Mouse (Mus musculus): ENCODE measurements around the gene Esrra. TPM values are rescaled to one million over a fixed set of nuclear protein-coding genes. Genes with fewer than 3 reads are reported as not detected.
A peak's percentile ranks its signal among the peaks of the same experiment; 100 is the strongest.
"Not testable (repeated sequence)": the region's sequence is repeated elsewhere in the genome, so short reads cannot be mapped to it uniquely, and the experiment has no call there.

Gene Esrra
- total RNA-seq, 2 experiments from 2014 or later: 146 to 156 TPM

DNA sequence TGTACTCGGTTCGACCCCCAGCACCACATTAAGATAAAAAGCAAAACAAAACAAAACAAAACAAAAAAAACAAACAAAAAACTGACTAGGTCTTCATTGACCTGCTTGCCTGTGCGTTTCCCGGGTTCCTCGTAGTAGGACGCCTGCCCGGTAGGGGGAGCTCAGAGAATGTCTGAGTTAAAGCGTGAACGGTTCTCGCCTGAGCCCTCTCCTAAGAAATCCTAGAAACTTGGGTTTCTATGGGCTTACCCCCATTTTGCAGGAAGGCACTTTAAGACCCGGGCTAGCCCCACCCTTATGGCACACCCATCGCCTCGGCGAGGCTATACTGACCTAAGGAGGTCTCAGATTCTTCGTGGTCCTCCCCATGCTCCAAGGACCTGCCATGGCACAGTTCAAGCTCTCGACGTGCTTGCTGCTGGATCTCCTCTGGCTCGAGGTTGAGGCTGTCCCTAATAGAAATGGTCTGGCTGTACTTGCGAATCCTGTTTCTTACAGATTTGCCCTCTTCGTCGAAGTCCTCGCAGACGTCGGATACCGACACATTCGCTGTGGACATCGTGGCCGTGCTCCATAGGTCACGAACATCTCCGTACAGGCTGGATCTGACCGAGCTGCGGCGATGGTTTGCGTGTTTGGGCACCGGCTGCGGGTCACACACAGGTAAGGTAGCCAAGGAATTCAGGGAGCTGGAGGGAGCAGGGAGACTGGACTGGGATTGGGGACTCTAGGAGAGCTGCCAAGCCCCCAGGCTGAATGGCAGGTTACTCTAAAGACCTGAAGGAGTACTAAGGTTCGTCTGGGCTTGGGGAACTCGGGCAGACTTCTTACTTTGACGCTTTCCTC is 3.1 kb upstream of the Esrra start:
- DNase-seq (ENCODE audit: low spot score): peak; percentile 64
- intact Hi-C loops (cut with DNase I): loop anchor here (2.0 kb wide), 1 partner anchor 96 kb away; no protein-coding TSS in a partner anchor

DNA sequence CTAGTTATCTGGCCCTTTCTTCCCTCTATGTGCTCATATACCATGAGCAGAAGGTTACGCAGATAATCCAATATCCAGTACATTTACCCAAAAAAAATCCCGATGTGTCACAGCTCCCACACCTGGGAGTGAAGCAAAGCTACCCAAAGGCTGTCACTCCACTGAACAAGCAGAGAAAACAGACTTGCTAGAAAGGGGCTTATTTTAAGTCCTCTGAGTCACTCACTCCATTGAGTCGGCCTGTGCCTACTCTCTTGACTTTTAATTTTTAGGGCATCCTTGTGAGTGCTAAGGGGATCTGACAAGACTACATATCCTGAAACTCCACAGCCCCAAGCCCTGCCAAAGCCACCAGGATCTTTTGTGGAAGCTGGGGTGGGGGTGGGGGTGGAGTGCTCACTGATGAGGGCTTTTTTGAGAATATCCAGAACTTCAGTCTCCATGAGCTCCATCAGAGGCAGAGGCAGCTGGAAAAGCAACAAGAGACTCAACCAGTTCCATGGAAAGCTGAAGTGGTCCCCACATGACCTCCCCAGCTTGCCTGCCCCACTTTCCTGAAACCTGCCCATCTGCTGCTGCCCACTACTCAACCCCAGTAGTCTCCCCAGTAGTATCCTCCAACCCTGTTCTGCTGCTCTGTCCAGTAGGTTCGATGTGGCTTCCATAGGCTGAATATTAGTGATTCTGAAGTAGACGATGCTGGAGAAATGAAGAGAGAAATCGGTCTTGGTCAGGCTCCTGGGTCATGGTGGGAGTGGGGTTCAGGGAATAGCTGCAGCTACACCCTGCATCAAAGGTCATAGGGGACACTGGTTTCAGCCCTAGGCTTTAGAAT is 1.5 kb upstream of the Esrra start:
- intact Hi-C loops (cut with DNase I): loop anchor here (2.0 kb wide), 1 partner anchor 46 kb away; no protein-coding TSS in a partner anchor
- no peak for DNase-seq (ENCODE audit: low spot score)

DNA sequence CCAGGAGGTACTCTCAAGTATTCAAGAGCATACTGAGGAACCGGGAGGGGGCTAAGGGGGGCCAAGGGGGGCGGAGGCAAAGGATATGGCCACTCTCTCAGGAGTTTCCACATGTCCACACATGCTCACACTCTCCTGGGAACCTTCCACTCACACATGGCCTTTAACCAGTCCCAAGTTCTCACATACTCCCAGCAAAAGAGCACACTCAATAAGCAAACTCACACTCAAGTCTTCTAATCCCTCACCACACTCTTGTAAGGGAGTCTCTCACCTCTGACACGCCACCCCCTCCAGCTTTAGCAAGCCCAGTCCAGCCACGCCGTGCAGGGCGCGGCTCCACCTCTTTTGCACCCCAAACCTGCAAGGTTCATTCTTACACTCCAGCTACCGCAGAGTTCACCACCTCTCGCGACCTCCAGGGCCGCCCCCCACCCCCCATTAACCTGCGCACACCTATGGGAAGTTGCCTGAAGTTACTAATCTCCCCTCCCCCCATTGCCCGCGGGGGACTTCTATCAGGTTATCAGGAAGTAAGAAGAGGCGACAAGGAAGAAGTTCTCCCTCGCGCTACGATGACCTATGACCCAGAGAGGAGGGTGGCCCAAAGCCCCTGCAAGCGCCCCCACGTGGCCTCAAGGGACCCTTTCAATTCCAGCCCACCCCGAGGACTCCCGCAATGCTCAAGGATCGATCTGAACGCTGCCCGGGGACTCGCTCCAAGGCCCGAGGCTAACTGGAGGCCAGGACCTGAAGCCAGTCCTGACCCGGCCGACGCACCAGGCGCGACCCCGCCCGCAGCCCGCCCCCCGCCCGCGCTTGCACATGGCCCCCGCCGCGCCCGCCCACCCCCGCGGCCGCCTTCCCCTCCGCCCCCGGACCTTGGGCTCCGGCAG is 624 bp downstream of the Esrra start:
- no peak for DNase-seq (ENCODE audit: low spot score)
- intact Hi-C loops (cut with DNase I): no loop called here

DNA sequence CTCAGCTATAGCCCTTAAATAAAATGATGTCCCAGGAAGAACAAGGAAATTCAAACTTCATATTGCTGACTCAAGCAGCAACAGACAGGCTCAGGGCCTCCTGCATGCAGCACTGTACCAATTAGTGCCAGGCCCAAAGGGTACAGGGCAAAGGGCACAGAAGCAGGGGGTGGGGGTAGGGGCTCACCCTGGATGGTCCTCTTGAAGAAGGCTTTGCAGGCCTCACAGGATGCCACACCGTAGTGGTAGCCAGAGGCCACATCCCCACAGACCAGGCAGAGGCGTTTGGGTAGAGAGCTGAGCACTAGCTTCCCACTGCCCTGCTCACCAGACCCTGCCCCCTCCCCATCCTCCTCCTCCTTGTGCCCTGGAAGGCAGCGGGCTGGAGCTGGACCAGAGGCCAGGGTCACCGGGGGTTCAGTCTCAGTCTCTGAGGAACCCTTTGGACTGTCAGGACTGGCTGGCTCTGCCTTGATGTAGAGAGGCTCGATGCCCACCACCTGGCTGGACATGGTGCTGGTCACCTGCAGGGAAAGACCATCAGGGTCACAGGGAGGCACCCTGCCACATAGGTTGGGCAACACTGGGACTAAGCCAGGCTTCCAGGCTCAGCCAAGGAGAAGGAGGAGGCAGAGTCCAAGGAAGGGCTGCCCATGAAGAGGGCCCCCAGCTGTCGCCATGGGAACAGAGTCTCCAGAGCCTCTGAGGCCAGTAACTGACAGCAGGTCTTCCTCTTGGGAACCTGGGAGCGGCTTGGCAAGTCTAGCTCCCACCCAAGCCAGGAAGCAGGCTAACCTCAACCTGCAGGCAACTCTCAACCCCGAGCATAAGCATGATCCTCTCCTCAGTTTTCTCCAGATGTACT is 1.5 kb downstream of the Esrra start:
- intact Hi-C loops (cut with DNase I): no loop called here
- no peak for DNase-seq (ENCODE audit: low spot score)

DNA sequence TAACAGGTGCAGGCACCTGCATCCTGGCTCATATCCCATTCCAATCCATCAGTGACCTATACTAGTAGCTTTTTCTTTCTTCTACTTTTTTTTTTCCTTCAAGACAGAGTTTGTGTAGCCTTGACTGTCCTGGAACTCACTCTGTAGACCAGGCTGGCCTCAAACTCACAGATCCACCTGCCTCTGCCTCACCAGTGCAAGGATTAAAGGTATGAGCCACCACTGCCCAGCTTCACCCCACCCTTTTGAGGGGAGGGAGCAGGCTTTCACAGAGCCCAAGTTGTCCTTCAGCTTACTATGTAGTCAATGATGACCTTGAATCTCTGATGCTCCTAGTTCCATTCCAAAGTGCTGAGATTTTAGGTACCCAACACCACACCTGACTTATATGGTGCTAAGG is 2.2 kb downstream of the Esrra start:
- DNase-seq (ENCODE audit: low spot score): no peak
- intact Hi-C loops (cut with DNase I): no loop called here

DNA sequence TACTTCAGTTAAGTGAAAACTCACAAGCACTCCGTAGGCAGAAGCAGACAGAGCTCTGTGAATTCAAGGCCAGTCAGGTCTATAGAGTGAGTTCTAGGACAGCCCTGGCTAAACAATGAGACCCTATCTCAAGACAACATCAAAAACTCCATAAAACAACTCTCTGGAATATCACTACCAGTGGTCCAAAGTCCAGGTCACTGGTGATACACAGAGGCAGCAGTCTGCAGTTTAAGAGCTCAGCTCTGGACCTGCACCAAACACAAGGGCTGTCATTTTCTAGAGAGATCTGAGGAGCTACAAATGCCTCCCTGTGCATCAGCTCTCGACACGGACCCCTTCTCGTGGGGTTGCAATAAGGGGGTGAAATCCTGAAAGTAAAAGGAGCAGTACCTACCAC is 3.3 kb downstream of the Esrra start:
- intact Hi-C loops (cut with DNase I): no loop called here
- no peak for DNase-seq (ENCODE audit: low spot score)

DNA sequence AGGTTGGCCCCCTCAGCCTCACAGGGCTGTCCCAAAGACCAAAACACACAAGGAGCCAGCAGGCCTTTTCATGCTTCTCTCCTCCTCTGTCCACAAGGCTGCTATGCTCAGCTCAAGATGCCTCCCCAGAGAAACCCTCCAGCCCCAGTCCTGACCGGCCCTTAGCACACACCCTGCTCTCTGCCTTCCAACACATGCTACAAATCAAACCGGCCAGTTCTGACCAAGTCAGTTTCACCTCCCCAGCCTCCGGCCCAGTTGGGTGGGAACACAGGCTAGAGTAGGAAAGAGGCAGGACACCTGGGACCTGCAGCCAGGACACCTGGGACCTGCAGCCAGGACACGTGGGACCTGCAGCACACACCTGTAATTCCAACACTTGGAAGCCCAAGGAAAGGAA is 5.1 kb downstream of the Esrra start:
- DNase-seq (ENCODE audit: low spot score): no peak
- intact Hi-C loops (cut with DNase I): no loop called here

DNA sequence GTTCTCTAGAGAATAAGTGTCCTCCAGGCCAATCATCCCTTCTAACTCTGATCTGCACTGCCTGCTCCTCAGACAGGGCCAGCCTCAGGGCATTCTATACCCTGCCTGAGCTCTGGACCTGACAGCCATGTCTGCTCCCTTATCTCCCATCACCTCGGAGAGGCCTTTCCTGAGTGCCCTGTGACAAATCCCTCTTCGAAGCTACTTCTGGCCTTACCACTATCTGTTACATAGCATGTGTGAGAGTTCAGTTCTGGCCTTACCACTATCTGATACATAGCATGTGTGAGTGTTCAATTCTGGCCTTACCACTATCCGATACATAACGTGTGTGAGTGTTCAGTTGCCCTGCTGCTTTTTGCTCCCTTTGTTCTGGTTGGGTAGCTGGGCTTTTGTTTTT is 6.3 kb downstream of the Esrra start:
- intact Hi-C loops (cut with DNase I): no loop called here
- no peak for DNase-seq (ENCODE audit: low spot score)

DNA sequence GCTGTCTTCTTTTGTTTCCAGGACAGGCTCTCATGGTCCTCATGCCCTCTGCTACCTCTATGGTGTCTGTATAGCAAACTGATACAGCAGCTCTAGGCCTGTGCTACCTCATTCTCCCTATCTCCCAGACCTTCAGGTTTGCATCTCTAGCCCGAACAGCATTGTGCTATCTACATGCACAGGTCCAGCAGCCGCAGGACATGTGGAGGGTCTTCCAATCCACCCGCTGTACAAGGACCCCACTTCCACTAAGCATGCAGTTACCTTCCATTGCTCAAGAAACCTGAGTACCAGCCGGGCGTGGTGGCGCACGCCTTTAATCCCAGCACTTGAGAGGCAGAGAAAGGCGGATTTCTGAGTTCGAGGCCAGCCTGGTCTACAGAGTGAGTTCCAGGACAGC is 7.1 kb downstream of the Esrra start:
- DNase-seq (ENCODE audit: low spot score): no peak
- intact Hi-C loops (cut with DNase I): no loop called here

DNA sequence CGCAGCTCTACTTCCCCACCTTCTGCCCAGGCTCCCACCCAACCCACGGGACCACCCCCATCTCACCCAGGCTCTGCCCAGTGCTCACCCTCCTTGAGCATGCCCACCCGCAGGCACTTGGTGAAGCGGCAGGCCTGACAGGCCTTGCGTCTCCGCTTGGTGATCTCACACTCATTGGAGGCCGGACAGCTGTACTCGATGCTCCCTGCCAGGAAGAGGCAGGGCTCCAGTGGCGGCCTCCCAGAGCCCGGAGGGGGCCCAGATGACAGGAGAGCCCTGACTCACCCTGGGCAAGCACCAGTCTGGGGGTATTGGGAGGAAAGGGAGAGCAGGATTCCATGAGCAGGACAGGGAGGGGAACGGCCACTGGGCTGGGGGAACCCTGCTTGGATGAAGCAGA is 7.6 kb downstream of the Esrra start:
- DNase-seq (ENCODE audit: low spot score): peak; percentile 44
- intact Hi-C loops (cut with DNase I): no loop called here

DNA sequence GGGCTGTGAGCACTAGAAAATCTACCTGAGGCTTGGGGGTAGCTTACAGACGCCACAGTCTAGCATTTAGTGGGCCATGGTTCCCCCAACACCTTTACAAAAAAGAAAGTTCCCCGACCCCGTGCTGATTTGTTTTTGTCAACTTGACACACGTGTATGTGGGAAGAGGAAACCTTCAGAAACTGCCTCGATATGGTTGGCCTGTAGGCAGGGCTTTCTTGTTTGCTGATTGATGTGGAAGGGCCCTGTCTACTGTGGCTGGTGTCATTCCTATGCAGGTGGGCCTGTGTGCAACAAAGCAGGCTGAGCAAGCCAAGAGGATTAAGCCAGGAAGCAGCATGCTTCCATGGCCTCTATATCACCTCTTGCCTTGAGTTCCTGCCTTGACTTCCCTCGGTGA is 8.6 kb downstream of the Esrra start:
- no peak for DNase-seq (ENCODE audit: low spot score)
- intact Hi-C loops (cut with DNase I): no loop called here

DNA sequence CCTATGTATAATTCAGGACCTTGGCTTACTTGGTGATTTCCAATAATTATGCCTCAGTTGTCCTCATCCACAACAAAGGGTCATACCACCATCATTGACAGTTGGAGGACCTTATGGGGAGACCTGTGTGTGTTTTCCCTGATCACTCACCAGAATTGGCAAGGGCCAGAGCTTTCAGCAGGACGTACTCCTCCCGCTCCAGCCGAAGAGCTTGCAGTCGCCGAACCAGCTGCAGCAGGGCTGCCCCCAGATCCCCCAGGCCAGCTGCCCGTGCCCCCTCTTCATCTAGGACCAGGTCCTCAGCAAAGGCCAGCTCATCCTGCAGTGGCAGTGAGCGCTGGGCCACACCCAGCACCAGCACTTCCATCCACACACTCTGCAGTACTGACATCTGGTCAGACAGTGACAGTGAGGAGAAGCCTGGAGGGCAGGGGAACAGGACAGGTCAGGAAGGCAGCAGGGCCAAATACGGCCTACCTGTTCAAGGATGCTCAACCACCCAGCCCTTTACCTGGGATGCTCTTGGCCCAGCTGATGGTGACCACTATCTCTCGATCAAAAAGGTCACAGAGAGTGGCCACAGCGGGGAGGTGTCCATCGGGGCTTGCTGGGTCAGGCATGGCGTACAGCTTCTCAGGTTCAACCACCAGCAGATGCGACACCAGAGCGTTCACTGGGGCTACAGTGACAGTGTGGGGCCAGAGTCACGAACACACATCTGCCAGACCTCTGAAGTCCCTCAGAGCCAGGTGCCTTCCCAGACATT is 9.2 kb downstream of the Esrra start:
- intact Hi-C loops (cut with DNase I): no loop called here
- DNase-seq (ENCODE audit: low spot score): no peak

DNA sequence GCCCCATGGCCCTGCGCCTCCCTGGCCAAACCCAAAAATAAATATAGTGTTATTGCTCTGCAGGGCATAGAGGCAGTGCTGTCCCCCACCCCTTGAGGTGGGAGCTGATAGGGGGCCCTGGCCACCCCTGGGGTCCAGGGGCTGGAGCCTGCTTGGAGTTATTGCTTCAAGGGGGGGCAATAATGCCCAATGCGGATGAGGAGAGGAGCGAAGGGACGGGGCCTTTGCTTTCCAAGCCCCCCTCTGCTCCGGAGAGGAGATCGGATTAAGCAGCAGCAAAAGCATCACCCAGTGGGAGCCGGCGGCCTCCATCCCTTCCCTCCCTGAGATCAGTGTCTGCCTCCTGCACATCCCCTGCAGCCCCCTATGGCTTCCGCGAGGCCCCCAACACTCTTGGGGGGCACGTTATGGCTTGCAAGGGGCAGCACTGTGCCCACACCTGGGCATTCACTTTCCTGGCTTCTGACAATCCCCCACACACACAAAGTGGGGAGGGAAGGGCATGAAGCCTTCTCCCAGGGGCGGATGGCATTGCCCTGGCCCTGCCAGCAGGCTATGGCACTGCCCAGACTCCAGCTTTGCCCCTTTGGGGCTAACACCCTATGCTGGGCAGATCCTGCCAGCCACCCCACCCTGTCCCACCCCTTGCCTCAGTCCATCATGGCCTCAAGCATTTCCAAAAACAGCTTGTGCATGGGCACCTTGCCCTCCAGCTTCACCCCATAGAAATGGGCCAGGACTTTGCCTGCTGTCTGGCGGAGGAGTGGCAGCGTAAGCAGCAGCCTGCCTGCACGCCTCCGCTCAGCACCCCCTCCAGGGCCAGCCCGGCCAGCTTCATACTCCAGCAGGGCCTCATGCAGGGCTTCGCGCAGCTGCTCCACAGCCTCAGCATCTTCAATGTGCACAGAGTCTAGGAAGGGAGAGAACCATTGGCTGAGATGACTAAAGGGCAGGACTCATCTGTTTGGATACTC is 10.2 kb downstream of the Esrra start:
- DNase-seq (ENCODE audit: low spot score): no peak
- intact Hi-C loops (cut with DNase I): no loop called here

DNA sequence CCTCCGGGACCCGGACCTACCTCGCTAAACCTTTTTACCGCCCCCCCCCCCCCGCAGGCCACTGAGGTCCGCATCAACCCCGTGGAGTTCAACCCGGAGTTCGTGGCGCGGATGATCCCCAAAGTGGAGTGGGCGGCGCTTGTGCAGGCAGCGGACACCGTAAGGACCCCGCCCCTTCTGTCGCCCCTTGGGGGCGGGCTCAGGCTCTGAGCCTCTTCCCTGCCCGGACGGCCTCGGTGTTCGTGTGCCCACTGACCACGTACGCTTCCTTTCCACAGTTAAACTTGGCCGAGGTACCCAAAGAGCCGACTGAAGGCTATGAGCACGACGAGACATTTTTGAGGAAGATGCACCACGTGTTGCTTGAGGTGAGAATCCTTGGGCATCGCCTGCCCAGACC is 11.3 kb downstream of the Esrra start:
- DNase-seq (ENCODE audit: low spot score); intact Hi-C loops (cut with DNase I): not testable (repeated sequence)

DNA sequence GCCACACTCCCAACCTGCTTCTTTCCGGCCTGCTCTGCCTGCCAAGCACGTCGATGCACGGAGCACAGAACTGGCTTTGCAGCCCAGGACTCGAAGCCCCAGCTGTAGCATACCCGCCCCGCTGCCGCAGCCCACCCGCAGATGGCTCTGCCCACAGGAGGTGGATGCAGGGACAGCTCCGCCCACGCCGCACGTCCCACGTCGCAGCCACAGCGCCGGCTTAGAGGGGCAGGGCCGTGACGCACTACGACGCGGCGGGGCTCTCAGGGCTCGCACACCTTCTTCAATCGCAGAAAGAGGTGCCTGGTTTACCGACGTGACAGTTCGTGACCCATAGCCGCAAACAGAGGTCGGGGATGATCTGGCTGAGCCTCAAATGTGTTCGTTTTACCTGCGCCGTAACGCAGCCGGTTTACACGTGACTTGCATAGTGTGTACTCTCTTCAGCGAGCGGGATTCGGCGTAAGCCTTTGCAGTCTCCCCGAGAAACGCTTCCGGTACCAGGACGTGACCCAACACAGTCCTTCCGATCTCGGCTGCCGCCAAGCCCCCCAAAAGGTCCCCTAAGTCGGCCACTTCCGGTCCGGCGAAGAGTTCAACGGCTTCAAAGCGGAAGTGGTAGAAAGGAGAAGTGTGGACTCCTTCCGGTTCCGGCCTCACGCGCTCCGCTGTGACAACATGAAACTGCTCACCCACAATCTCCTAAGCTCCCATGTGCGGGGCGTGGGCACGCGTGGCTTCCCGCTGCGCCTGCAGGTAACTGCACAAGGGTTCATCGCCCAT is 11.9 kb downstream of the Esrra start, which contains the start of the genes Trmt112 and Prdx5:
Gene Trmt112, plus strand, starts transcription at position 192 of the 783 bp plus-strand sequence.
Gene Prdx5, minus strand, starts transcription at position 600 of the 783 bp plus-strand sequence.
- intact Hi-C loops (cut with DNase I): loop anchor here (5.0 kb wide), 1 partner anchor 67 kb away; the partner anchor contains the start of gene Rps6ka4
- DNase-seq (ENCODE audit: low spot score): peak; percentile 85

DNA sequence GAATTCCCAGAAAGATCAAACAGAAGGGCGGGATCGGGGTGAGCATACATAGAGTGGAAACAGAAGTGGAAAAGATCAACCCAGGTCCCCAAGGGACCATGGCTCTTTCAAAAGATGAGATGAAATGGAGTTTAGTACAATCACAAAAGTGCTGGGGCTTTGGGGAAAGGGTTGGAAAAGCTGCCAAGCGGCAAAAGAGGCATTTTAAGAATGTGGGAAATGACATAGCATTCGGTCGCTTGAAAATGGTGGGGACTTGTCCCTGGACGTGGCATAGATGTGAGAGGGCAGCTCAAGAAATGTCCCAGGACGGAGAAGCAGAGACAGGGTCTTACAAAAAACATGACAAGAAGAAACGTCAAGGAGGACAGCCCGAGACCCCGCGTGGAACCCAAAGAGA is 12.6 kb downstream of the Esrra start:
- intact Hi-C loops (cut with DNase I): loop anchor here (5.0 kb wide), 1 partner anchor 67 kb away; the partner anchor contains the start of gene Rps6ka4
- no peak for DNase-seq (ENCODE audit: low spot score)
